ENCODE assay signal across 8 mouse cellular contexts in the genomic region with DNA sequence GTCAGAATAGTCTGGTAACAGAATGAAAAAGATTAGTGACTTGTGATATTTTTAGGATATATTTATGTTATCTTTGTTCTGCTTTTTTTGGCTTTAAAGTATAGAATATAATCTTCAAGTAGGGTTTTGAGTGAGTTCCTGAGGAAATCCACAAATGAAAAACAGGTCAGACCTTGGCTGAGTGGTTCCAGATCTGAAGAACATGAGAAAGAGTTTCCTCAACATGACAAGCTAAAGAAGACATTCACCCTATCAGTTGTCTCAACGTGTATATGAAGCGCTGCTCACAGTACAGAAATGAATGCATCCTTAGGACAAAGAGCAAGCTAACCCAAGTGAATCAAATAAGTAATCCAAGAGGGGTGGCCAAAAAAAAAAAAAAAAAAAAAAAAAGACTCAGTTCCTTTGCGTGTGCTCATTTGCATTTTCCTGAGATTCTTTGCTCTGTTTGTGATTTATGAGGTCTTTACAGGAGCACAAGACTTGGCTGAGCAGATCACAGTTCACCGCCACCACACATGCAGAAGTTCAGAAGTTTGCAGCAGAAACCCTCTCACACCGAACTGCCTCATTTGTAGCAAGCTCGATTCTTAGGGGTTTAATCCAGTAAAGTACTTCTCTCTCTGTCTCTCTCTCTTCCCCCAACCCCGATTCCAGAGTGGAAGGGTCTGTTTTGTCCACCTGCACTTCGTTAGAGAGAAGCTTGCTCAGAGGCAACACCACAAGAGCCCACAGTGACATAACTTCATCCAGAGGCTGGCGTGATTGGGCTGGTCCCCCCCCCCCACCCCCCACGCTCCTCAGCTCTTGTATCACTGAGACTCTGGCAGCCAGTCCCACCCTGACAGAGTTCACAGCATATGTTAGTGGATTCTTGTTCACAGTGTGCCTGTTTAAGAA. TPM values are rescaled to one million over a fixed set of nuclear protein-coding genes. Genes with fewer than 3 reads are reported as not detected.
DNase-seq lines count a peak whose midpoint lies in the region; ATAC-seq and TF ChIP-seq lines count a peak whose summit lies in the region.

A gene (plus strand): TSS at position 172 of the 900 bp plus-strand sequence.

- peak within 1 kb of the TSS; percentile 59 for H3K27ac ChIP-seq in hindbrain, embryonic 10.5 days
- H3K27ac ChIP-seq in hindbrain, postnatal 0 days, result no peak within 1 kb of the TSS
- H3K27ac ChIP-seq in embryonic facial prominence, embryonic 12.5 days, result peak within 1 kb of the TSS; percentile 80
- peak within 1 kb of the TSS; percentile 85 for H3K27ac ChIP-seq in heart, embryonic 13.5 days (replicated peaks)

- DNase-seq in hindbrain, embryonic 10.5 days (ENCODE audit: low spot score), result peak; percentile 42
- DNase-seq in hindbrain, postnatal 0 days (ENCODE audit: low spot score), result no peak
- DNase-seq in liver (peak; percentile 20), adipocyte (ENCODE audit: low spot score) (no peak)
- no peak for DNase-seq in frontal cortex, adult 2 months (ENCODE audit: extremely low spot score in 1 of 2, low spot score in 1 of 2)

- WGBS in hindbrain, embryonic 10.5 days, result 64% methylated on average over 10 of the region's 10 CpGs
- 56% methylated on average over 10 of the region's 10 CpGs for WGBS in hindbrain, postnatal 0 days
- WGBS in embryonic facial prominence, embryonic 12.5 days, result 23% methylated on average over 10 of the region's 10 CpGs
- WGBS in heart, embryonic 13.5 days, result 42% methylated on average over 10 of the region's 10 CpGs

- H3K36me3 ChIP-seq in hindbrain, embryonic 10.5 days, result no peaks in the 10 kb centered on the region
- no peaks in the 10 kb centered on the region for H3K36me3 ChIP-seq in hindbrain, postnatal 0 days (ENCODE audit: insufficient read depth, low read length)
- H3K36me3 ChIP-seq in embryonic facial prominence, embryonic 12.5 days, result peaks cover 7% of the 10 kb centered on the region; the same call in 1 of the 2 replicates
- H3K36me3 ChIP-seq in heart, embryonic 13.5 days, result peaks cover 14% of the 10 kb centered on the region

- 0 out of 2 replicates have a peak, but pooled peaks cover 3% of the 10 kb centered on the region for H3K4me1 ChIP-seq in hindbrain, embryonic 10.5 days (replicated peaks)
- no peaks in the 10 kb centered on the region for H3K4me1 ChIP-seq in hindbrain, postnatal 0 days (ENCODE audit: insufficient read depth, low read length)
- H3K4me1 ChIP-seq in embryonic facial prominence, embryonic 12.5 days, result no peaks in the 10 kb centered on the region; the same call in 1 of the 2 replicates
- peaks cover 4% of the 10 kb centered on the region; the same call in 1 of the 2 replicates for H3K4me1 ChIP-seq in heart, embryonic 13.5 days

- H3K9me3 ChIP-seq in hindbrain, embryonic 10.5 days, result no peaks in the 10 kb centered on the region
- no peaks in the 10 kb centered on the region for H3K9me3 ChIP-seq in hindbrain, postnatal 0 days (ENCODE audit: low read length)
- no peaks in the 10 kb centered on the region; the same call in 1 of the 2 replicates for H3K9me3 ChIP-seq in embryonic facial prominence, embryonic 12.5 days
- no peaks in the 10 kb centered on the region for H3K9me3 ChIP-seq in heart, embryonic 13.5 days

- H3K27me3 ChIP-seq in hindbrain, embryonic 10.5 days (ENCODE audit: insufficient read depth, poor library complexity, severe bottlenecking), result no peaks in the 10 kb centered on the region
- H3K27me3 ChIP-seq in hindbrain, postnatal 0 days (ENCODE audit: insufficient read depth, low read length), result no peaks in the 10 kb centered on the region
- H3K27me3 ChIP-seq in embryonic facial prominence, embryonic 12.5 days, result no peaks in the 10 kb centered on the region
- no peaks in the 10 kb centered on the region for H3K27me3 ChIP-seq in heart, embryonic 13.5 days (replicated peaks)

- H3K4me2 ChIP-seq in hindbrain, postnatal 0 days (ENCODE audit: low read depth, low read length), result no peak within 1 kb of the TSS
- peak within 1 kb of the TSS; percentile 41 for H3K4me2 ChIP-seq in embryonic facial prominence, embryonic 12.5 days (replicated peaks)
- H3K4me2 ChIP-seq in heart, embryonic 13.5 days, result peak within 1 kb of the TSS; percentile 51

- ATAC-seq in hindbrain, postnatal 0 days, result no peak
- 0 out of 2 replicates have a peak, but pooled peaks have one; percentile 64 for ATAC-seq in embryonic facial prominence, embryonic 12.5 days (ENCODE audit: insufficient number of reproducible peaks, insufficient read depth, low FRiP score, low TSS enrichment)
- ATAC-seq in heart, embryonic 13.5 days (ENCODE audit: extremely low read depth, insufficient number of reproducible peaks, low FRiP score, low TSS enrichment), result no peak
- ATAC-seq in monocyte, adult 5-6 weeks (replicated peaks; ENCODE audit: insufficient number of reproducible peaks, low FRiP score, low TSS enrichment, poor library complexity, severe bottlenecking), result no peak

- no peak for TF ChIP-seq CTCF in hindbrain, postnatal 0 days (IDR thresholded peaks at IDR 0.05; ENCODE audit: low read depth)

- H3K9ac ChIP-seq in hindbrain, postnatal 0 days (replicated peaks; ENCODE audit: low read length), result no peak within 1 kb of the TSS
- H3K9ac ChIP-seq in embryonic facial prominence, embryonic 12.5 days, result no peak within 1 kb of the TSS
- H3K9ac ChIP-seq in heart, embryonic 13.5 days, result peak within 1 kb of the TSS; percentile 61

- H3K4me3 ChIP-seq in hindbrain, embryonic 10.5 days, result no peak within 1 kb of the TSS
- no peak within 1 kb of the TSS for H3K4me3 ChIP-seq in hindbrain, postnatal 0 days (ENCODE audit: low read length)
- H3K4me3 ChIP-seq in embryonic facial prominence, embryonic 12.5 days, result 0 out of 2 replicates have a peak within 1 kb of the TSS, but pooled peaks have one; percentile 22
- peak within 1 kb of the TSS; percentile 34 for H3K4me3 ChIP-seq in heart, embryonic 13.5 days

RNA-seq across cellular contexts. Expression of the gene that starts here (rescaled TPM):
- polyA plus RNA-seq in hindbrain, embryonic 10.5 days (2016; fragmentation: Nextera tagmentation; extraction: Ambion mirVana), result 42.3 and 50.8 TPM in 2 replicates
- total RNA-seq in hindbrain, postnatal 0 days (2014; rRNA removed), result 5.3 TPM in 2 replicates
- 13.4 and 14.0 TPM in 2 replicates for polyA plus RNA-seq in hindbrain, postnatal 0 days (2015; fragmentation: Nextera tagmentation; extraction: Ambion mirVana)
- polyA plus RNA-seq in embryonic facial prominence, embryonic 12.5 days (2016; fragmentation: Nextera tagmentation; extraction: Ambion mirVana), result 151 and 185 TPM in 2 replicates
- 89.6 and 94.8 TPM in 2 replicates for polyA plus RNA-seq in heart, embryonic 13.5 days (2015; fragmentation: Nextera tagmentation; extraction: Ambion mirVana)
- total RNA-seq in monocyte, adult 5-6 weeks (2017), result not detected in 3 replicates
- polyA plus RNA-seq in frontal cortex, adult 2 months (2012; rRNA removed), result 3.2 and 4.3 TPM in 2 replicates

Comparison
In these comparisons a context has a peak if more than half of its experiments do, and no peak if none do; other contexts are left out.
1. DNase-seq: peak in hindbrain, embryonic 10.5 days (single experiment) and liver (single experiment); none in hindbrain, postnatal 0 days (single experiment), frontal cortex, adult 2 months (0 of 2) and adipocyte (single experiment).
2. H3K4me3 ChIP-seq: peak in embryonic facial prominence, embryonic 12.5 days (single experiment) and heart, embryonic 13.5 days (single experiment); none in hindbrain, embryonic 10.5 days (single experiment) and hindbrain, postnatal 0 days (single experiment).